Mouse (Mus musculus): ENCODE data around the gene Atxn7l2. TPM values are rescaled to one million over a fixed set of nuclear protein-coding genes. Genes with fewer than 3 reads are reported as not detected.

Gene Atxn7l2
- 14.0 and 18.1 TPM in 2 replicates for polyA plus RNA-seq (2014; fragmentation: Nextera tagmentation; extraction: Ambion mirVana)

DNA sequence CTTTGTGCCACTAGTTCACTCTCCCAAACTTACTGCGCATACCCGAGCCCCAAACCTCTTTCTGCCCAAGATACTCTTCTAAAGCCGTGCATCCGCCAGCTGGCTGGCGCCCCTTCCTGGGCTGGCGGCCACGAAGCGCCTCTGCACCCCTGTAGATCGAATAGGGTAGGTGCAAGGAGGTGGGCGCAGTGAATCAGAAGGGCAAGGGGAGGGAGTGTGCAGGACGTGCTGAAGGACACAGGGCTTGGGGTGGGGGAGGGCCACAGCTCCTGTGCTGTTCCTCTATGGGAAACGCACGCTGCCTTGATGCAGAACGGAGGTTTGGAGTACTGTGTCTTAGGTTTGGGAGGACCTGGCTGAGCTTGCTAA, at the start of gene Atxn7l2:
Atxn7l2 (minus strand) TSS at position 164 of the 369 bp plus-strand sequence.
- peaks cover 3% of the 10 kb centered on the region; the same call in 1 of the 2 replicates for H3K4me1 ChIP-seq (ENCODE audit: insufficient read depth)
- under 1% methylated on average over 14 of the region's 14 CpGs for WGBS

DNA sequence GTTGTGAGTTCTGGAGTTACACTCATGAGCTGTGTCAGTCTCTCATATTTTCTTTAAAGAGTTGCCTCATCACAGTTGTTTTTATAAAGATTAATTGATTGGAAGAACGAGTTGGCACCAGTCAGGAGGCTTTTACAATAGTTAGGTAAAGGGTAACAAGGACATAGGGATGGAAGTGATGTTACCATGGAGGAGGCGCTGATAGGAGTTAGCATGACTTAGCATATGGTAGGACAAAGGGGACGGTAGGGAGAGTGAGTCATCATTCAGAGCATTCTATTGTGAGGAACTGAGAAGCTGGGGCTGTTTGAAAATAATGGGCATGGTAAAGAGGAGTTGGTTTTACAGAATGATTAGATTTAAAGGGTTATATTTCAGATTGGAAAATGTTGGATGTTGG, 48.6 kb upstream of the Atxn7l2 start:
- no peaks in the 10 kb centered on the region for H3K27me3 ChIP-seq (ENCODE audit: insufficient read depth, low read length)
- H3K9ac ChIP-seq = no peak overlapping the region
- no peak for ATAC-seq (ENCODE audit: insufficient read depth)
- no peak for TF ChIP-seq CTCF (IDR thresholded peaks at IDR 0.05; ENCODE audit: low read depth)
- no peak overlapping the region for H3K27ac ChIP-seq (ENCODE audit: low read depth)
- H3K4me1 ChIP-seq (ENCODE audit: insufficient read depth) = peaks cover 3% of the 10 kb centered on the region; the same call in 1 of the 2 replicates
- no peak for DNase-seq
- H3K36me3 ChIP-seq (ENCODE audit: insufficient read depth) = peaks cover 22% of the 10 kb centered on the region
- no peaks in the 10 kb centered on the region for H3K9me3 ChIP-seq (ENCODE audit: low read depth, low read length)
- no peak overlapping the region for H3K4me2 ChIP-seq
- H3K4me3 ChIP-seq (ENCODE audit: low read depth, low read length) = no peak overlapping the region
- WGBS = 73% methylated on average over 3 of the region's 3 CpGs

More for the DNA sequence above, at the start of gene Atxn7l2:
- Histone ChIP-seq H3K27ac (ENCODE audit: low read depth) (peak within 1 kb of the TSS; percentile 91), H3K4me2 (peak within 1 kb of the TSS; percentile 83), H3K4me3 (ENCODE audit: low read depth, low read length) (peak within 1 kb of the TSS; percentile 62), H3K9ac (peak within 1 kb of the TSS; percentile 82), H3K9me3 (ENCODE audit: low read depth, low read length) (no peaks in the 10 kb centered on the region), H3K27me3 (ENCODE audit: insufficient read depth, low read length) (no peaks in the 10 kb centered on the region), H3K36me3 (ENCODE audit: insufficient read depth) (peaks cover 15% of the 10 kb centered on the region)
- DNase-seq = no peak
- peak; percentile 81 for ATAC-seq (ENCODE audit: insufficient read depth)
- TF ChIP-seq CTCF (IDR thresholded peaks at IDR 0.05; ENCODE audit: low read depth) = peak; percentile 67

DNA sequence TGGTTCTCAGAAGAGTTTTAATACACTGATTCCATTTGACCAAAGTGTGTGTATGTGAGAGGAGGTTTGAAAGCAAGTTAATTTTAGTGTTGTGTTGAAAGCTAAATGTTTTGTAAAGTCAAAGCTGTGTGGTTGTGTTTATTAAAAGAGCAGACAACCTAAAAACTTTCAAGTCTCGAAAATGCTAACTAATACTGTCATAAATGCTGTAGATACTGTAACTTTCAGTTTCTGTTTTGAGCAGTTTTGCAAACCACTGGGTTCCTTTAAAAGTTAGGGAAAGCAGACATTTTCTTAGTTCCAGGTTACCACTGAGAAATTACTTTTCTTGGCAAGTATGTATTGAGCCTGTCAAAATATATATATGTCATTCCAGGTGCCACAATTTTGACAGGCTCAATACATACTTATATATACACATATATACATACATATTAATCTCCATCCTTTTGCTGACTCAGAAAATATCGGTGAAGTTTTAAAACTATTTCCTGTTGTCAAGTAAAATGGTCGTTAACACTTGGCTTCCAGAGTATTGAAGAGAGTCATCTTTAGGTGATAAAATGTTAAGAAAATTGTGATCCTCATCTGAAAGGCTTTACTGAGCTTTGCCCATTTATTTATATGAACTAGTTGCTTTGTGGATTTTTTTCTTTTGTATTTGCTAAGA, 47.2 kb upstream of the Atxn7l2 start:
- 56% methylated on average over 3 of the region's 3 CpGs for WGBS
- no peak for DNase-seq
- no peak overlapping the region for H3K27ac ChIP-seq (ENCODE audit: low read depth)
- ATAC-seq (ENCODE audit: insufficient read depth) = no peak
- peaks cover 3% of the 10 kb centered on the region; the same call in 1 of the 2 replicates for H3K4me1 ChIP-seq (ENCODE audit: insufficient read depth)
- no peak for TF ChIP-seq CTCF (IDR thresholded peaks at IDR 0.05; ENCODE audit: low read depth)
- H3K36me3 ChIP-seq (ENCODE audit: insufficient read depth) = peaks cover 10% of the 10 kb centered on the region
- no peaks in the 10 kb centered on the region for H3K27me3 ChIP-seq (ENCODE audit: insufficient read depth, low read length)
- H3K4me2 ChIP-seq = peak overlapping the region; percentile 94
- peak overlapping the region; percentile 82 for H3K4me3 ChIP-seq (ENCODE audit: low read depth, low read length)
- peak overlapping the region; percentile 83 for H3K9ac ChIP-seq
- H3K9me3 ChIP-seq (ENCODE audit: low read depth, low read length) = no peaks in the 10 kb centered on the region

DNA sequence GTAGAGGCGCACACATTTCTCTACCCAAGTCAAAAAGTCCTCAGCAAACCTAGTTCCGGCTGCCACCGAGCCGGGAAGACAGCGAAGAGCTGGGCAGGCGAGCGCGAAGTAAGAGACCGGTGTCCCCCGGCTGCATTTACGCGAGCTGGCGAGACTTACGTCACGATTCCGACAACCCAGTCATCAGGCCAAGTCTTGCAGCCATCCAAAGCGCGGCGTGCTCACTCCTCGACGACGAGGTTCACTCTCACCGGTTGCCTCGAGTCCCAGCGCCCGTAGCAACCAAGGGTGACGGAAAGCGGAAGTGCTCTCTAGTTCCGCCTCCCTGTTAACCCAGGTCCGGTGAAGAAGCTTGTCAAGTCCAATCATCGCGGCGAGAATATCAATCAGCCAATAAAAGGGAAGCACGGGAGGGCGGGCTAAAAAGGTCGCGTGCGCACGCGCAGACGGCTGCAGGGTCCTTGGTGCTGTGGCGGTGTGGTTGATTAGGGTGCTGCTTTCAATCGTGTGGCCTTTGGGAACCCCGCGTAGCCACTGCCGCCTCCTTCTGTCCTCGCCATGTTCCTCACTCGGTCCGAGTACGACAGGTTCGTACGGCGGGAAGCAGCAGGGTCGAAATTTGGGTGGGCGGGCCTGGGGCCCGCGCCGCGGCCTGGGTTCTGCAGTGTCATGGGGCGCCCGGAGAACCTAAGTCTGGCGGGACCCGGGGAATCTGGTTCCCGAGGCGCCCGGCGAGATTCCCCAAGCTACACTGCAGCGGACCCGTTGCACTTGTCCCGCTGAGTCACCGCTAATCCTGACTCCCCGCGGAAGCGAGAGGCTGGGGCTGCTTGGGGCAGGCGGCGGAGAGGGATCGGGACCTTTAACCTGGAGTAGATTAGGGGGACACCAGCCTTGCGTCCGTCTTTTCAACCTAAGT, 46.2 kb upstream of the Atxn7l2 start, which contains the start of gene Psma5:
Psma5 (plus strand) TSS at position 208 of the 919 bp plus-strand sequence.
- H3K4me1 ChIP-seq (ENCODE audit: insufficient read depth) = peaks cover 3% of the 10 kb centered on the region; the same call in 1 of the 2 replicates
- H3K4me3 ChIP-seq (ENCODE audit: low read depth, low read length) = peak within 1 kb of the TSS; percentile 82
- peak; percentile 99 for ATAC-seq (ENCODE audit: insufficient read depth)
- no peaks in the 10 kb centered on the region for H3K27me3 ChIP-seq (ENCODE audit: insufficient read depth, low read length)
- no peak for TF ChIP-seq CTCF (IDR thresholded peaks at IDR 0.05; ENCODE audit: low read depth)
- H3K27ac ChIP-seq (ENCODE audit: low read depth) = peak within 1 kb of the TSS; percentile 42; the same call in 1 of the 2 replicates
- DNase-seq = peak; percentile 99
- peak within 1 kb of the TSS; percentile 83 for H3K9ac ChIP-seq
- under 1% methylated on average over 79 of the region's 79 CpGs for WGBS
- H3K36me3 ChIP-seq (ENCODE audit: insufficient read depth) = peaks cover 3% of the 10 kb centered on the region; the same call in 1 of the 2 replicates
- no peaks in the 10 kb centered on the region for H3K9me3 ChIP-seq (ENCODE audit: low read depth, low read length)
- H3K4me2 ChIP-seq = peak within 1 kb of the TSS; percentile 94

DNA sequence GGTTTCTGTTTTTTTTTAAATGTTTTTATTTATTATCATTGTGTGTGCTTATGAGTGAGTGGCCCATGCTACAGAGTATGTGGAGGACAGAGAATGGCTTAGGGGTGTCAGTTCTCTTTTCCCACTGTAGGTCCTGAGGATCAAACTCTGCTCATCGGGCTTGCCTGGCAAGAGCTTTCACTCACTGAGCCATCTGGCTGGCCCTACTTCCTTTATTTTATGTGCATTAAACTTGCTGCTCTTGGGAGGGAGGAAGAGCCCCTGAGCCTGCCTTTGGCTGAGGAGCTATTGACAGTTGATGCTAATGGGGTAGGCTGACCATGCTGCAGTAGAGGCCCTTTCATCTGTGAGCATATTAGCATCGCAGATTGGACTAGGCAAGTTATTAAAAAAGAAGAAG, 36.1 kb upstream of the Atxn7l2 start:
- no peaks in the 10 kb centered on the region for H3K27me3 ChIP-seq (ENCODE audit: insufficient read depth, low read length)

DNA sequence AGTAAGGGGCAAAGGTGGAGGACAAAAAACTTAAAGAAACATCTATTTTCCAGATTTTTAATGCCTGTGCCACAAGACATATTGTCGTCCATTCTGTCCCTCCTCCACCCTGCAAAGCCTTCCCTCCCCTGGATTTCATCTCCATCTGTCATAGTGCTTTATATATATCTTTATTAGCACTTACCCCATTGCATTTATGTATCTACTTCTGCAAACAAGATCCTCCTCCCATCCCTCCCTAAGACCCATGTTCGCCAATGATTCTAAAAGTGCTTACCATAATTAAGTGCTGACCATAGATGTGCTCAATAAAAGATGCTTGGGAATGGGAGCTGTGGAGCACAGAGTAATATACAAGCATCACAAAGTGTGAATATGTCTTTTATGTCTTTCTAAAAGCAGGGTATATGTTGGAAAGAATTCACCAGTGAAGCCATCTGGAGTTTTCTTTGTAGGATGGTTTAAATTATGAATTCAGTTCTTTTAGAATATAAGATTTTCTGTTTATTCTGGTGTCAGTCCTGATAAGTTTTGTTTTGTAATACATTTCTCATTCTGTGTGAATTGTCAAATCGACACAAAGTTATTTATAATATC, 30.6 kb upstream of the Atxn7l2 start:
- Histone ChIP-seq H3K4me2 (no peak overlapping the region), H3K4me3 (ENCODE audit: low read depth, low read length) (no peak overlapping the region), H3K27me3 (ENCODE audit: insufficient read depth, low read length) (no peaks in the 10 kb centered on the region), H3K9me3 (ENCODE audit: low read depth, low read length) (no peaks in the 10 kb centered on the region), H3K27ac (ENCODE audit: low read depth) (no peak overlapping the region), H3K4me1 (ENCODE audit: insufficient read depth) (no peaks in the 10 kb centered on the region), H3K9ac (no peak overlapping the region), H3K36me3 (ENCODE audit: insufficient read depth) (no peaks in the 10 kb centered on the region)
- 81% methylated on average over 3 of the region's 3 CpGs for WGBS
- TF ChIP-seq CTCF (IDR thresholded peaks at IDR 0.05; ENCODE audit: low read depth) = no peak
- ATAC-seq (ENCODE audit: insufficient read depth) (no peak), DNase-seq (no peak)

More for the DNA sequence above, 36.1 kb upstream of the Atxn7l2 start:
- Histone ChIP-seq H3K36me3 (ENCODE audit: insufficient read depth) (no peaks in the 10 kb centered on the region), H3K4me1 (ENCODE audit: insufficient read depth) (no peaks in the 10 kb centered on the region), H3K4me3 (ENCODE audit: low read depth, low read length) (no peak overlapping the region), H3K27ac (ENCODE audit: low read depth) (no peak overlapping the region), H3K9ac (no peak overlapping the region), H3K9me3 (ENCODE audit: low read depth, low read length) (no peaks in the 10 kb centered on the region), H3K4me2 (no peak overlapping the region)
- WGBS = 74% methylated on average over 2 of the region's 2 CpGs
- no peak for TF ChIP-seq CTCF (IDR thresholded peaks at IDR 0.05; ENCODE audit: low read depth)
- ATAC-seq (ENCODE audit: insufficient read depth) = no peak
- DNase-seq = no peak
